Mouse (Mus musculus): ENCODE data around the gene Scd2.
"Not testable (repeated sequence)": the region's sequence is repeated elsewhere in the genome, so short reads cannot be mapped to it uniquely, and the experiment has no call there.

Gene Scd2

DNA sequence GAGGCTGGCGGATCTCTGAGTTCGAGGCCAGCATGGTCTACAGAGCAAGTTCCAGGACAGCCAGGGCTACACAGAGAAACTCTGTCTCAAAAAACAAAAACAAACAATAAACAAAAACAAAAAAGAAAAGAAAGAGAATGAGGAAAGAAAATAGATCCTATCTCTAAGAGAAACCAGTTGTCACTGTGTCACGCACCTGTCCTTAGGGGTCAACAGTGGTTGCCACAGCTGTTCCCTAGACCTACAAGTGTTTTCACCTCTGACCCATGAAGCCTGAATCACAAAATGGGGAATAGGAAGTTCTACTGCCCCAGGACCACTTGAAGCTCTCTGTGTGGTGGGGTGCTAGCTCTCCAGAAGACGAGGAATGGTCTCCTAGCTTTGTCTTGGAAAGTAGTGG is 19.0 kb upstream of the Scd2 start:
- DNase-seq, result no peak

DNA sequence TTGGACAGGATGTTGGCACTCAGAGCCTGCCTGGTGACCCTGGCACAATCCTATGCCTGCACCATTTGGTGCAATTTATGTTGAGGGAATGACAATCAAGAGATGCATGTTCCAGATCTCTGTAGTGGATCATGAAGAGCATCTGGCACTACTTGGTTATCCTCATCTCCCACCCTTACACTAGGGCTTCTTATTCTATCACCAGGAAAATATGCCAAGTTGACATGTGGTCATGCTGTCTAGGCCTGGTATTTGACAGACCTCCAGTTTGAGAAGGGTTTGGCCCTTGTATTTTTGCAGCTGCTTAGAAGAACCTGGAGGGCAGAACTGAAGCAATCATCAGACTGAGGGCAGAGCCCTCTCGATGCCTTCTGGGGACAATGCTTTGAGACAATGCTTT is 18.1 kb upstream of the Scd2 start:
- no peak for DNase-seq

DNA sequence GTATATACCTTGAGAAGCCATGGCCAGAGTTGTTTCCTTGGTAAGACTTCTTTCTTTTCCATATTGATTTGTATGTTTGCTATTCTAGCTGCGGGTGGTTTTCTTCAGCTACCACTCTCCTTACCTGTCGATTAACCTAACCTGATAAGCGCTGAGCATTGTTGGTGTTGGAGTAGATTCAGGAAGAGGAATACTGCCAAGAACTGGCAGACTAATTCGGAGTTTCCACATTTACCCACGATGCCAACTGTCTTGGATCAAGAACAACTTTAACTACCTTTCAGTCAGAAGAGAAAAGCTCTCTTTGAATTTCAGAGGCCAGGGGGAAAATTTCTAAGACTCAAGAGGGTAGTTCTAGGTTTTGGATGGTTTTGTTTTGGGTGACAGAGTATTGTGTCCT is 16.6 kb upstream of the Scd2 start:
- no peak for DNase-seq

DNA sequence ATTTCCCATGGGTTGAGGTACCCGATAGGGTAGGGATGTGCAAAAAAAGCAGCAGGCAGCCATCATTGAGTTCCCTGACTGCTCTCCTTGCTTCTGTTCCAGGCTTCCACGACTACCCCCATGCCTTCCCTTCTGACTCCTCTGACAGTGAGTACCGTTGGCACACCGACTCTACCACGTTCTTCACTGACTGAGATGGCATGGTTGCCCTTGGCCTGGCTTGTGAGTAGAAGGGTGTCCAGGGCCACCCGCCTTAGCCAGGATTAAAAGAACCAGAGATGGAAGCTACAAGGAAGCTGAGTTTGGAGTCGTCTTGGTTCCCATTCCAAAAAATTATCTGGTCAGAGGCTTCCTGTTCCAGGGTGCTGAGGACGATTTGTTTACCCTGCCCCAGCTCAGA is 15.5 kb upstream of the Scd2 start:
- no peak for DNase-seq

DNA sequence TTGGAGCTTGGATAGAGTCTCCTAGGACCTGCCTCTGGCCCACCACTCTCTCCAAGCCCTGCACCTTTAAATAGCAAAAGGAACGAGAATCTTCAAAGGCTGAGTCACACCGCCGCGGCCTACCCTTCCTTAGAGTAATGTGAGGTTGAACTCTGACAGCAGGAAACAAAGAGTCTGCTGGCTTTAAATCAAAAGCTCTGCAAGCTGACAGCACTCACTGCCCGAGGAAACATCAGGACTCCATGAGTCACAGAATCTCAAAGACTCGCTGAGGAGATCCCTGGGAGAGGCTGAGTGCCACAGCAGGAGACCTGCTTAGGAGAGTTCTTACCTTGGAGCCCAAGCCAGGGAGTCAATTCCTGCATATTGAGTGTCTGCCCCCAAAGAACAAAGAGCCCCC is 12.7 kb upstream of the Scd2 start:
- no peak for DNase-seq

DNA sequence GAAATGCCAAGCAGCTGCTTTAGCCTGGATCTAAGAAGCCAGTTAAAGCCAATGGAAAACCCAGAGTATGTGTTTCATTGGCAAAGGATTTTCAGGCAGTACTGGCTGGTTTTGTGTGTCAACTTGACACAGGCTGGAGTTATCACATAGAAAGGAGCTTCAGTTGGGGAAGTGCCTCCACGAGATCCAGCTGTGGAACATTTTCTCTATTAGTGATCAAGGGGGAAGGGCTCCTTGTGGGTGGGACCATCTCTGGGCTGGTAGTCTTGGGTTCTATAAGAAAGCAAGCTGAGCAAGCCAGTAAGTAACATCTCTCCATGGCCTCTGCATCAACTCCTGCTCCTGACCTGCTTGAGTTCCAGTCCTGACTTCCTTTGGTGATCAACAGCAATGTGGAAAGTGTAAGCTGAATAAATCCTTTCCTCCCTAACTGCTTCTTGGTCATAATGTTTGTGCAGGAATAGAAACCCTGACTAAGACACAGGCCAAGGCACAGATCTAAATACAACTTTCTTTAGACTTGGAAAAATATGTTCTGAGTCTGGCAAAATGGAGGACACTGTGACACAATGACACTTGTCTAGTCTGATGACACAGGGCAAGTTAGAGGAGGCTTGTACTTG is 11.5 kb upstream of the Scd2 start:
- not testable (repeated sequence) for DNase-seq

DNA sequence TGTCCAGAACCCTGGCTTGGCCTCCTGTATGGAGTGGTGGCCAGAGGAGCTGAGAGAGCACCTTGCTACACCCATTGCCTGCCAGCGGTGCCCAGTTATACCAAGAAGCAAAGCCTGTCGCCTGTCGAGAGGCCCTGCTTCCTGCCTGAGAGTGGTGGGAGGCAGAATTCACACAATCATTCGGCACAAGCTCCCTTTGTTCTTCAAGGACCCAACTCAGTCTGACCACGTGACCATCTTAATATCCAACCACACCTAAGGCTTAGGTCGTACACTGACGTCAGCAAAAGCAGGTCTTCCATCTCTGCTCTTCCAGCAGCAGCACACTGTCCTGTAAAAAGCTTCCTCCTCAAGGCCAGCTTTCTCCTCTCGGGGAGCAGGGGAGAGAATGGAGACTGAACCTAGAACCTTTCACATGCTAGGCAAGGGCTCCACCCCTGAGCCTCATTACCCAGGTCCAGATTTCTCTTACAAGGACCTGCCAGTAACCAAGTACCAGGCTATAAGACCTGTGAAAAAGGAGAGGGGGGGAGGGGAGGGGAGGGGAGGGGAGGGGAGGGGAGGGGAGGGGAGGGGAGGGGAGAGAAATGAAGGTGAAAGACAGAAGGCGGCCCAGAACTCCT is 10.8 kb upstream of the Scd2 start:
- DNase-seq, result no peak

DNA sequence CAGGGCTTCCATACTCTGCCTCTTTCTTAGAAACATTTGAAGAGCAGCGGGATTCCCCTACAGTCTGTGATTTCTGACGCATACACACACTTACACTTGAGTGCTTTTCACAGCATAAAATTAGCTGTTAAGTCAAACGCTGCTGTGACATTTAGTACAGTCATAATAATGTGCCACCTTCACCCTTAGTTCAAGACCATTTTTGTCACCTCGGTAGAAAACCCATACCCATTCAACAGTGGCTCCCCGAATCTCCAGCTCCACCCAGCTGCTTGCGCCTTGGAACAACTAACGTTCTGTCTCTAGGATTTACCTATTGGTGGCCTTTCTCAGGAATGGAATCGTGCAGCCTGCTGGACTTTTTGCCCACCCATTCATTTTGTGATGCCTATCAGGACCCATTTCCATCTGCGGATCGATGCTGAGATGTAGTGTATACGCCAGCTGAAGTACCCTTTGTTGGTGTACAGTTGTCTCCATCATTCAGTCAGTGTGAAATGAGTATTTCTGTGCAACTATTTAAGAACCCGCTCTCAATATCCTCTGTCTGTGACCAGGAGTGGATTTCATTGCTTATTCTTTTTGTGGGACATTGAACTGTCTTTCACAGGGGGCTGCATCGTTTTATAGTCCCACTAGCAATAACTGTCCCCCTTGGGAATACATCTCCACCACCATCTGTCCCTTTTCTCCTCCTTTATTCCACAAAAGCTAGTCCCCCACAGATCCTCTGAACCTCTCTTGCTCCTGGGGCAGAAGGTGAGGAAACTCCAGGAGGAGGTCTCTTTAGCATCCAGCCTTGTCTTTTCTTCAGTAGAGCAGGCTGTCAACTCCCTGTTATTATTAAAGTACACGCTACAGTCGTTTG is 10.1 kb upstream of the Scd2 start:
- no peak for DNase-seq

DNA sequence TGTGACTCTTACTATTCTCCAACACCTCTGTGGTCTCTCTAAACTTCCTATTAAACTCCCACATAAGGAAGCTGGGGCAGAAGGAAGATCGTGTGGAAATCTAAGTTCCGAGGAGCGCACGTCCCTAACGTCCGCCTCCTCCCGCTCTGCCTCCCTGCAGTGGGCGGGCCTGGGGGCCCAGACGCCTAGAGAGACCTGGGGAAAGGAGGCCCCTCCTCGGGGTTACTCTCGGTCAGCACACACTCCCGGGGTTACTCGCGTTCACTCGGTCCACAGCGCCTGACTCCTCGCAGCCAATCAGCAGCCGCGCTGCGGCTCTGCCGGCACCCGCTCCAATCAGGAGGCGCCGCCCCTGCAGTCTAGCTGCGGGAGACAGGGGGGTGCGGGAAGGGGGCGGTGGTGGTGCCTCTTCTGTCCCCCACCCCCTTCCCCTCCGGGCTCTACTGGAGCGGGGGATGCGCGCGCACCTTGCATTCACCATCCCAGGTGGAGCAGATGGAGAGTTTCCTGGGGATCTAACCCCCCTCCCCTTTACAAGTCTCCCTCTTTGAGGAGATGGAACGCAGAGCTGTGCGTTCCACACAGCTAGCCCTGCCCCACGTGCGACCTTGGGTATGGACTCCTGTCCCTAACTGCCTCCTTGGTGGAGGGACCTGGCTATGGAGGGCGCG is 9.3 kb upstream of the Scd2 start:
- peak; percentile 96 for DNase-seq

DNA sequence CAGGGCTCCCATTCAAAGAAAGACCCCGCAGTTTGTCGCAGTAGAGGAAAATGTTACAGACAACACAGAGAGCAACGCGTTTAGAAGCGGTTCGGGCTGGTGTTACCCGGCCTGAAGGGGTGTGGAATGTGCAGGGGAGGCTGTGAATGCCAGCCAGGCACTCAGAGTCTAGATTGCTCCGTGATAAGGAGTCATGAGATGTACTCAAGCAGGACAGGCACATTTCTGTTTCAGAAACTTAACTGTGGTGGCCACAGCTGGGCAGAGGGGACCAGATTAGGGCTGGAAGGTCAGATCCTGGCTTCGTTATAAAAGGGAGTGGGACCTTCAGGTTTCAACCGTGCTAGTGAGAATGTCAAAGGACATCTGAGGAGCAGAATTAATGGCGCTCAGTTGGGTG is 8.8 kb upstream of the Scd2 start:
- peak; percentile 43 for DNase-seq

DNA sequence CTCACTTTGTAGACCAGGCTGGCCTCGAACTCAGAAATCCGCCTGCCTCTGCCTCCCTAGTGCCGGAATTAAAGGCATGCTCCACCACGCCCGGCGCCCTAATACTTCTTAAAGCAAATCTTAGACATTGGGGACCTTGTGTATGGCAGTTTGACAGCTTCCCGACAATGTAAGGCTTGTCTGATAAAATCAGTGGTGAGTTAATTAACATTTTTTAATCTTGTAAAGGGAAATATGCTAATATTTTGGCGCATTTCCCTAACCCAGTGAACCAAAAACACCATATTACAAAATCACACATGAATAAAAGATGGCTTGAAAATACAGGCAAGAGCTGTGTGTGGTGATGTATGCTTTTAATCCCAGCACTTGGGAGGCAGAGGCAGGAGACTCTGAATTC is 7.9 kb upstream of the Scd2 start:
- DNase-seq, result no peak

DNA sequence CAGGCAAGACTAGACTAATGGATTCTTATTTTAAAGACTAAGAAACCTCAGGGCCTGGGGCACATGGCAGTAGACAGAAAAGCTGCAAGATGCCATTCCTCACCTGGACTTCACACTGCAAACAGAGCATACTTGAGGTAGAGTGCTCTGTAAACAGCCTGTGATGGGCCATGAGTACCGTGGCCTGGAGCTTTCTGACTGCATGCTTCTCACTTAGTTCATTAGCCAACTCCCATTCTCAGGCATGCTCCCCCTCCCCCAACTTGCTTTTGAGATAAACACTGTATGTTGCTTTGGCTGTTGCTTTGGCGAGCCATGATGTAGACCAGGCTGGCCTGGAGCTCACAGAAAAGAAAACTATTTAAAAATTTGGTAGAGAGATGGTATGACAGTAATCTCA is 7.4 kb upstream of the Scd2 start:
- no peak for DNase-seq

DNA sequence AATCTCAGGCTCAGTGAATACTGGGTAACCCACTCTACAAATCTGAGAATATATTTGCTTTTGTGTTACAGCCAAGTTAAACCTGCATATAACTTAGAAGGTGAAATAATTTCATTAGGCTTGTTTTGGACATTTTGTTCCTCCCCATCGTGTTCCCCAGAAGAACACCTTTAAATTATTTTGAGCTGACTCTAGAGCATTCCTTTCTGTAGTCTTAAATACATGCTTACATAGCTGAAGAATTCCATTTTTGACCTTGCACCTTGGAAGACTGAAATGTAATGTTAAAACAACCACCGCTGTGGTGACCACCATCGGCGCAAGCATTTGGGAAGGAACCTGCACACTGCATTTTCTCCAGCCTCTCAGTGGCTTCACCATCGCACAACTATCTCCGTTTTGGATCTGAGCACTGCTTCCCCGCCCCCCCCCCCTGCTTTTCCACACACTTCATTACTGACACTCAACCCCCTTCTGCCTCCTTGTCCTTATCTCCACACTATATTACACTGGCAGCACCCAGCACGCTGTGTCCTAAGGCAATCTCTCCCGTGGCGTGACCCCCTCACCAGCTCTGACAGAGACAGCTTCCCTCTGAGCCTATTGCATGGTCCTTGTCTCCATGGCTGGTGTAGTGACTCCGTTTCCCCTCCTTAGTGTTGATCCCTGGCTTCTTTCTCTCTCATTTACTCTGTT is 5.9 kb upstream of the Scd2 start:
- no peak for DNase-seq

DNA sequence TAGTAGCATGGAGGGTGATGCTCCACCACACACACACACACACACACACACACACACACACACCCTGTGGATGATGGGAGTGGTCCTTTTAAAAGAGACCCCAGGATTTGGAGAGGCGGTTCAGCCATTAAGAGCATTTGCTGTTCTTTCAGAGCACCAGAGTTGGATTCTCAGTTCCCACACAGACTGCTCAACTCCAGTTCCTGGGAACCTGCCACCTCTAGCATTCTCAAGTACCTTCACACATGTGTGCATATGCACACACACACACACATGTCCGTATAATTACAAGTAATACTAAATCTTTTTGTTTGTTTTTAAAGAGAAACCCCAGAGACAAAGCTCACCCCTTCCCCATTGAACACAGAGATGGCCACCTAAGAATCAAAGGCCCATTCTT is 1.4 kb upstream of the Scd2 start:
- no peak for DNase-seq

DNA sequence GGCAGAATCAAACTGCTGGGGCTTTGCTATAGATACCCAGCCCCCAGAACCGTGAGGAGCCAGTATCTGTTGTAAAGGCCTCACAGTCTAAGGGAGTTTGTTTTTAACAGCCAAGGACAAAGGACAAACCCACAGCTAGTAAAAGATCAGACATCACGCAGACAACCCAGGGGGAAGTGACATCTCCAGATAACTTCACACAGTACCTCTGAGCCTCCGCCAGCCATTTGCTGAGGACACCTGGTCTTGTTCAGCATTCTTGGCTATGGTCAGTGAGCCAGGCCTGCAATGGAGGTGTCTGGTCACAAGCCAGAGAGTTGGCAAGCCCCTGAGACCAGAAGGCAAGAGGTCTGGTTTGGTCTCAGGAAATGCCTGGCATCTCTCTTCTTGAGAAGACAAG is 991 bp upstream of the Scd2 start:
- DNase-seq, result no peak

DNA sequence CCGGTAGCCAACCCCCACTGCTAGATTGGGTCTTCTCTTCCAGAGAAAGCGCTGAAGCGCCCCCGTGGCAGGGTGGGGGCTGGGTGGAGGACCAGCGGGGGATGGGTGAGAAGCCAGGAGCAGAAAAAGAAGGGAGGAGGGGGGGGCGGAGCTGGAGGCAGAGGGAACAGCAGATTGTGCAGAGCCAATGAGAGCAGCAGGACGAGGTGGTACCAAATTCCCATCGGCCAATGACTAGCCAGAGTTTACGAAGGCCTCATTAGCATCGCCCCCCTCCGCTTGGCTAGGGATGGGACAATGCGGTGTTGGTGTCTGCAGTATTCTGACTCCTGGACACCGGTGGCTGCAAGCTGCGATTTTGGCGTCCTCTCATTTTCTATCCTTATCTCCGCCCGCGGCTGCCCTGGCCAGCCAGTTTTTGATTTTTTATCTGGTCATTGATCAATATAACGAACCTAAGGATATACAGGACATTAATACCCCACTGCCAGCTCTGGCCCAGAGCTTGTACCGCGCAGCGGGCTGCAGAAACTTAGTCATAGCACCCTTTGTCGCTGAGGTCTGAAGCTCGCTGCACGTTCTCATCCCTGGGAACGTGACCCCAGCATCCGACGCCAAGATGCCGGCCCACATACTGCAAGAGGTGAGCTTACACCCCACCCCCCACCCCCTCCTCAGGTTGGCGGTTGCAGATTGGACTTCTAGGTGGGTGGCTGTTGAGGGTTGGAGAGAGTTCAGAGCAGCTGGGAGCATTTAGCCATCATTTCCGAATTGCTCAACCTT is 486 bp downstream of the Scd2 start:
- peak; percentile 97 for DNase-seq

DNA sequence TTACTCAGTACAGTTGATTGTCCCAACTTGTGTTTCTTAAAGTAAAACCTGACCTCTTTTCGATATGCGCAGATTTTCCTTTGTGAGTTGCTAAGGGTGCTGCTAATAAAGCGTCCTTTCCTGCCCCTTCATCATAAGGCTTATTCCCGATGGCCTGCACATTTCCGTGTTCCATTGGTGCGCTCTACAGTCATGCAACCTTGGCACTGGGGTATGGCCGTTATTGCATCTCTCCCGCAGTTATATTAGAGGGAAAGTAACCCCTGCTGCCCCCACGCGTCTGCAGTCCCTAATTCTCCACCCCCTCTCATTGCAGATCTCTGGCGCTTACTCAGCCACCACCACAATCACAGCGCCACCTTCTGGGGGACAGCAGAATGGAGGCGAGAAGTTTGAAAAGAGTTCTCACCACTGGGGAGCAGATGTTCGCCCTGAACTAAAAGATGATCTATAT is 1.1 kb downstream of the Scd2 start:
- peak; percentile 93 for DNase-seq

DNA sequence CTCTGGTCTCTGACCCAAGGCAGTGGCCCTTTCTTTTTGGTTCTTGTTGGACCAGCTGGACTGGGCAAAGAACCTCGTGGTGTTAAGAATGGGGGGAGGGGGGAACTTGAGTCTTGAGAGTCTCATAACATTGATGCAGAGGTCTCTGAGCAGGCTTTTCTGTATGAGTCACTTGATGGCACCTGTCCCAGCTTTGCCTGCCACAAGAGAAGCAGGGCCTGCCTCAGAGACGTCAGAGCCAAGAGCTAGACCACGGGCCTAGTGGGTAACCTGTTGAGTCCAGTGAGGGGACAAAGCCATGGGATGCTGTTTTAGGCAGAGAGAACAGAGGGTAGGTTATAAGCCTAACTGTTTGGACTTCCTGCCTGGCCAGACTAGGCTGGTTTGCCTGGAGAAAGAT is 1.8 kb downstream of the Scd2 start:
- DNase-seq, result no peak

DNA sequence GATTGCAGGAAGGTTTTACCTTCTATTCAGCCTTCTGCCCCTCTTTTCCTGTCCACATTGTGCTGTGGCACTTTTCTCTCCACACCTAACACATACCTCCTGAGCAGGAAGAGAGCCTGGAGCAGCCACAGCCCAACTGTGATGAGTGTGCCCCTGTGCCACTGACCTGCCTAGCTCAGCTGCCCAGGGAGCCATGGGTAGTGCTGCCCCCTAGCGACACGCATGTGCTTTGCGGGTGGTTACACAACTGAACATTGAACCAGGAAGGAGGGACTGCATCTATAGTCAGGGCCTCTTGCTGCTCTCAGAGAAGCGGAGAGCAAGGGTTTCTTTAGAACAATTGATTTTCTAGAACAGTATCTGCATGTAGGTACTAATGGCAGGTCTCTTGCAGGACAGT is 2.3 kb downstream of the Scd2 start:
- peak; percentile 88 for DNase-seq

DNA sequence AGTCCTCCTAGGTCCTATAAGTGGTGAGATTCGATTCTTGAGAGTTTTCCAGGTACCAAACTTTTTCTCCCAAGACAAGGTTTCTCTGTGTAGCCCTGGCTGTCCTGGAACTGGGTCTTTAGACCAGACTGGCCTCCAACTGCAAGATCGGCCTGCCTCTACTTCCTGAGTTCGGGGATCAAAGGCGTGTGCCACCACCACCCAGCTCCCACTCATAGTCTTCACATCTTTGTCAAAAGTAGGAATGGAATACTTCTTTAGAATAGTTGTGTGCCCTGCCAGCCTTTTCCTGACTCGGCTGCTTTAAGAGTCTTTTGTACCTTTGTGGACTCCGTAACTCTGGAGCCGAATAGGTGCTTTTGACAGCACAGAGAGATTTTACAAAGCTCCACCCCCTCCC is 2.7 kb downstream of the Scd2 start:
- no peak for DNase-seq

DNA sequence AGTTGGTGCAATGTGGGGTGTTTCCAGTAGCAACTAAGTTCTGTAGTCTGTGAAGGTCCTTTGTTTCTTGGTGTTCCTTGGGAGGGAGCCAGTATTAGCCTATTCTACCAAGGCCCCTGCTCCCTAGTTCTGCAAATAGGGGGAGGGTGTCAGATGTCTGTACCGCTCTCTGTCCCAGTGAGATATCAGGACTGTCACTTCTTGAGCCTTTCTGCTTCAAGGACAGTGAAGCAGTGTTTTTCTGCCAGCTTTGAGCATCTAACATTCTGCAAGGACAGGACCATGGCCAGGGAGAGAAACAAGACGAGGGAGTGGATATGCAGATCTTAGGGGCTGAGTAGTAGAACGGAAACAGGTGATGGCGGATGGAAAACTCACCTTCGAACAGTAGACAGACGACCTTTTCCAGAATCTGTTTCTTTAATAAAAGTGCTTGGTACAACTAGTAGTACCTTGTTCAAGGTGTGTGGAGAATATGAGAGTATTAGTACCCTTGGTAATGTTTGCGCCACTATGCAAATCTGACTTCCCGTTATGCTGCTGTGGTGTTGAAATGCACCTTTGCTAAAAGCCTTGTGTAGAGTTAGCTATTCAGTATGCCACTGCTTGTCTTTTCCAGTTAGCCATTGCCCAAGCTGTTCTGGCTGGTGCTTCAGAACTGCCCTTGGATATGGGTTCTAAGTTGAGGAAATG is 3.7 kb downstream of the Scd2 start:
- DNase-seq, result no peak

DNA sequence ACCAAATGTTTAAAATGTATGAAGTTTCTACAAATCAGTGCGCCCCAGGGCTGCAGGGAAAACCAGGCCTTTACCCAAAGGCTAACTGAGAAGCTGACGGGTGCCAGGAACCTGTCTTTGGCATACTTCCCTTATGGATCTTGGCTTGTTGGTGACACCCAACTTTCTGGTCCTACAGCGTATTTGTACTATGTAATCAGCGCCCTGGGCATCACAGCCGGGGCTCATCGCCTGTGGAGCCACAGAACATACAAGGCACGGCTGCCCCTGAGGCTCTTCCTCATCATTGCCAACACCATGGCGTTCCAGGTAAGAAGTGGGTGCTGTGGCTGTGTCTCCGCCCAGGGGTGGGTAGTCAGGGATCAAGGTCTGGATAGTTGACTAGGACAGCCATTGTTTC is 4.4 kb downstream of the Scd2 start:
- DNase-seq, result no peak
